Mouse (Mus musculus) layer of hippocampus, postnatal 25 days (tissue): ENCODE measurements around the gene Ctla4. TPM values are rescaled to one million over a fixed set of nuclear protein-coding genes. Genes with fewer than 3 reads are reported as not detected.

Experiments
- DNase-seq, 2 experiments: peaks; one replicate each; pipeline ENCODE4 v3.0.0; 2022; ENCODE audit warnings: mixed read lengths in 2 of 2, low spot score in 1 of 2; ENCODE audit errors: extremely low spot score in 1 of 2
- total RNA-seq, 2 experiments: library from RNA; stranded (reverse); gene quantifications; 2 replicates each; pipeline ENCODE4 v1.2.3; 2021

Ctla4 gene
- total RNA-seq, 2 experiments from 2014 or later, result not detected

DNA sequence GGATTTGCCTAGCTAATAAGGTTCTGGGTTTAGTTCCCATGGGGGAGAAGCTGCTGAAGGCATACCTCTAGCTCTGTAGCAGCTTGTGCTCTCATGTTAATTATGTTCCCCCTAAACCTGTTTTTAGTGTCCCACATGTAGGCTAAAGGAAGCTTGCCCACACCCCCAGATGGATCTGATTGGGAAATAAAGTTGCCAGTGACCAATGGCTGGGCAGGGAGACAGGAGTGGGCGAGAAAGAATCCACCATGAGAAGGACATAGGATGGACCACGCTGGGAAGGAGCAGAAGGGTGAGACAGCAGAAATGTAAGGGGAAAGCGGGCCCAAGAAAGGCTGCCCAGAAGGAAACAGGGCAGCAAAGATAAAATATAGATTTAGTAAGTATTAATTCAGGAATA, 23.1 kb upstream of the Ctla4 start:
- no peak for DNase-seq

- DNase-seq, result no peak
These were observed 21.6 kb upstream of the Ctla4 start for GRCm38 (mm10) chr1:60865167-60865566.

- no peak for DNase-seq
These were observed 20.8 kb upstream of the Ctla4 start for GRCm38 (mm10) chr1:60866043-60866442.

DNA sequence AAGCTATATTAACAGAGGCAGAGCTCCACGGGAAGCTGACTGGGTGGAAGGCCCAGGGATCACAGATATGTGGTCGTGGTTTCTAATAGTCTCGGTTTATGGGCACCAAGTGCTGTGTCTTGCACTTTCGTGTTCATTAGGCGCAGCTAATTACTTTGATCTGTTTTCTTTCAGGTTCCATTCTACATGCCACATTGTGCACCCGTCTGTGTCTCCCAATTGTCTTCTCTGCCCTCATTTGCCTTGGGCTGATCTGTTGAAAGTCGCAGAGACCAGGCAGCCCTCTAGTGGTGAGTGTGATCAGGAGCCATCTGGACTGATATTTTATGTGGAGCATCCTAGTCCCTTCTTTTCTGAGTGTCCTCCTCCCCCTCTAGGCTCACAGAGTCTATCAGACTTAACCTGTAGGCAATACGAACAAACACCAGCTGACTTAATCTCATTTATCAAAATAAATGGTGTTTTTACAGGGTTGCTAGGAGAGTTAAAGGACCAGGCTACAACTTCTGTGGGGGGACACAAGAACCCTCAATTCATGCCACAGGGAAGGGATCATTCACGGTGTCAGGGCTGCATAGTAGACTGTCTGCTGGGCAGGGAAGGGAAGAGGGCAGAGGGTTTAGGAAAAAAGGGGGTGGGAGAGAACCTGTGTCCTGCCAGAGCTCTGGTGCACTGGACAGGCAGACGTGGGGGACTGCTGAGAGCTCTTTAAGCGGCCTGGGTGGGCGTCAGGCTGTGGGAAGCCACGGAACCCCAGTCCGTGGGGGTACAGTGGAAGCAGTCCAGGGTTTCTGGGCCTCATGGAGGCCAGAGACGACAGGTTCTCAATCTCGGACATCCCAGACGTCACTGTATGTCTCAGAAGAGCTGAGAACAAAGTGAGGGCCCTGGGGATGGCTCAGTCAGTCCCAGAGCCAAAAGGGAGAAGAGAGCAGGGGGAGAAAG, 18.2 kb upstream of the Ctla4 start:
- DNase-seq, result peak in 1 of 2 experiments; percentile 45

DNA sequence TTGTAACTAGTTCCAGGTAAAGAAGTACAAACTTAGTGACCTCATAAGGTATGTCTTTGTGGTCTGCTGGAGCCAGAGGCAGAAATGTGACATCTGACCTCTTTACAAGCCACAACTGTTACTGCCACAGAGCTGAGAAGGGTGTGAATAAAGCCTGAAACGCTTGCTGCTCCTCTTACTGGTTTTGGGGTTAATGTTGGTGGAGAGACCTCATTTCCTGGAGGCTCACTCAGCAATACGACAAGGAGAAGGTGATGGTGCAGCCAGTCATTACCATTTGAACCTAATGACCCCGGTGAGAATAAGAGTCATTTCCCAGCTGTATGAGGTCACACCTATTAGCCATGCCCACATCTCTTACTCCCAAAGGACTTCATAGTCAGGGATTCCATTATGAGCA, 11.5 kb upstream of the Ctla4 start:
- DNase-seq, result no peak

DNA sequence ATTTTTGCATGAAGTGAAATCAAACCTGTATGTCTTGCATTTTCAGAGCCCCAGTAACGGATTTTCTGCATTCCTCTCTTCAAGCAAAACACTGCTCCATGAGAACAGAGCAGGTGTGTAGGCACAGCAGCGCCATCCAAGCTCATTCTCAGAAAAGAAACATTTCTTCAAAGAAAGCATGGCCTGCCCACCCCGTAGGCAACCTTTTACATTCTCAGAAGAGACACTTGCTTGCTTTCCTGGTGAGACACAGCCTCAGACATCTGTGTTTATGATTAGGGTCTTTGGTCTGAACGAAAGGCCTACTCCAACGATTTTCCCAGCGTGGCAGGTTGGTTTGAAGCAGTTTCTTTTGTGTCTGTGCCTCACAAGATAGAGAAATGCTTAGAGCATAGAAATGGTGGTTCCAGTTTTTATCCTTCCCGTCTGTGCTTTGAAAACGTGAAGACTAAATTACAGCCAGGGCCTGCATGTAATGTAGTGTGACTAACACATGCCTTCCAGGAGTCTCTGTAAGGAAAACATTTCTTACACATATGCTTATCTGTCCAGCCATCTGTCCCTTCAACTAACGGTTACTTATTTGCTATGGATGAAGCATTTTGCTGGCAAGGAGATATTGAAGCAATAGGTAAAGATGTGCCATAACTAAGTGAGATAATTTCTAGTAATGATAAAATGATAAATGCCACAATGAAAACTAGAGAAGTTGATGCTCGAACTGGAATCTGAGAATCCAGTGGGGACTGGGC, 6.5 kb upstream of the Ctla4 start:
- DNase-seq, result no peak

DNA sequence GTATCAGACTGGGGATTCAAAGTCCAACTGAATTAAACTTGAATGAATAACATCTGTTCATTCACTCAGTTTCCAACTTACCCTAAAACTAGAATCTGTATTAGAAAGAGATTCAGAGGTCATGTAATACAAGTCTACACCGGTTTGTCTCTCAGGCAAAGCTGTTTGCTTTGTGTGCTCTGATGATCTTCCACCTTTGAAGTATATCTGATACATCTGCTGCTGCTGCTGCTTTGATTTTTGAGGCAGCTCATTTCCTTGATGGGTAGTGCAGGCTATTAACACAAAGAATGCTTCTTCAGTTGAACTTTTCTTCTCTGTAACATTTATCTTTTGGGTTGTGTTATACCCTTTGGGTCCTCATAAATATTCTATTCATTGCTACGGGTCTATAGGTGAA, 4.0 kb upstream of the Ctla4 start:
- DNase-seq, result no peak

- no peak for DNase-seq
These were observed 3.5 kb upstream of the Ctla4 start for GRCm38 (mm10) chr1:60883279-60883678.

- DNase-seq, result no peak
These were observed 2.2 kb upstream of the Ctla4 start for GRCm38 (mm10) chr1:60884611-60885010.

DNA sequence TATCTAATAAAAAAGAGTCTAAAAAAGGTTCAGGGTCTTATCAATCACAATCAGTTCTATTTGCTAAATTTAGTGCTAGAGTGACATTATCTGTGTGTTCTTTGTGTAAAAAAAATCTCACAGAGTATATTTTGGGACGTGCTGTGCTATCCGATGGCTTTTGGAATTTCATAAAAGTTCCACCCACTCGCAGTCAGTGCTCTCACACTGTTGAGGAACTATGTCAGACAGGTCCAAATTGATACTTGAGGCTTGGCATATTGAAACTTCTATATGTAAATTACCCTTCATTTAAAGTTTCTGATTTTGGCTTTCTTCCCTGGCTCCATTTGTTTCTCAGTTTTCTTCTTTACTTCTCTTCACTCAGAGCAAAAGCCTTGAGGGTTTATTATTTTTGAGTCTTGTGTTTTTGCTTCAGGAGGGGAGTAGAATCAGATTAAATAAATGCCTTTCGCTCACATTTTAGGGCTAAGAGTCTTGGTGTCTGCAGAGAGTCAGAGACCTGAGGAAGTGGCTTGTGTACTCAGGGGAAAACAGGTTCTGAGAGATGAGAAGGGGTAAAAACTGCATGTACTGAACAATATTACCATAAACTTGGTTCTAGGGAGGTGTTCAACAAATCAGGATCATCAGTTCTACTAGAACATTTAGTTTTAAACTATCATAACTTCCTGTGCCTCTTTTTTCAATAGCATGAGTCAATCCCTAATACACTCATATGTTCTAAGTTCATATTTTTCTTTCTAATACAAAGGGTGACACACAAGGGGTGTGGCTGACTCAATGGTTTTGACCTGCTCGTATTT, 11.5 kb downstream of the Ctla4 start:
- no peak for DNase-seq

- no peak for DNase-seq
These were observed 12.1 kb downstream of the Ctla4 start for GRCm38 (mm10) chr1:60898933-60899210.

DNA sequence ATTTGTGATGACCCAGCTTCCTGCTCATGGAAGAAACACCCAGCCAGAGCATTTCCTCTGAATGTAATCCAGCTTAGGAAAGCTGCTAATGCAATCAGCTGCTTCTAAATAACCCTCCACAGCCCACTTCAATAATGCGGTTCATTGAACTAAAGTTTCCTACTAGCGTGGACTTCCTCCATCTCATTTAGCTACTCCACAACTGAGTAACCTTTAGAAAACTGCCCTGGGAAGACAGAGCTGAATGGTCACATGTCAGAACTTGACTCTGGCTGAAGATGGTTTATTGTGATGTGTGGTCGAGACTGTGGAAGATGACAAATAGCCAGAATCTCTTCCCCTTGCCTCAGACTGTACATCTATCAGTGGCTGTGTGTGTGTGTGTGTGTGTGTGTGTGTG, 12.4 kb downstream of the Ctla4 start:
- no peak for DNase-seq

DNA sequence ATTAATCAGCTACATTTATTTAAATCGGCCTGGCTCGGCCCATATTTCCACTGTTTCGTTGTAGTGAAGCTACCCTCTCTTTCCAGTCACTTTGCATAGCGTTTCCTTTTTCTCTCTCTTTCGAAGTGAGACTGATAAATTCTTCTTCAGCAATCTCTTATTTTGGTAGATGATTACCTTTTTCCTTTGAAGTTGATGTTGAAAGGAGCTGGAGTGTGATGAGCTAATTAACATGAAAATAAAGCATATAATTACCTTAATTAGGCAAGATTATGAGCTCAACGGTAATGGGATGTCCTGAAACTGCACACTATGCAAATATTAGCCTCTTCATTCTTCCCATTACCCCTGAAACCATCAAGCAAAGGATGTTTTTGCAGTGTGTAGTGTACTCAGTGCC, 15.7 kb downstream of the Ctla4 start:
- no peak for DNase-seq

DNA sequence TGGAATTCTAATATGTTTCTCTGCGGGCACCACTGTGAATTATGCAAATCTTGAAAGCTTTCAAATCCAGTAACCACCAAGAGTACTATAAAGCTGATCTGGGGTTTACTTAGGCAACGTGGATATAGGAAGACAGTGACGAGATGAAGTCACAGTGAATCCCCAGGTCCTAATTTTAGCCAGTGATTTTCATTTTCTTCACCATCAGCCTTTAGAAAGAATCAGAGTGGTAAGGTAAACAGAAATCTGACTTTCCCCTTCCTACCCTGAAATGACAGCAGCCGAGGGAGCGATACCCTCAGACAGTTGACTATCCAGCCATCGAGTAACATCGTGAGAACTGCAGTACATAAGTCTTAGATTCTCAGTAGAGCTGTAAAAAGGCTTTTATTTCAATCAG, 16.3 kb downstream of the Ctla4 start:
- DNase-seq, result no peak

GRCm38 (mm10) chr1:60904456-60904978, 17.7 kb downstream of the Ctla4 start:
- no peak for DNase-seq

DNA sequence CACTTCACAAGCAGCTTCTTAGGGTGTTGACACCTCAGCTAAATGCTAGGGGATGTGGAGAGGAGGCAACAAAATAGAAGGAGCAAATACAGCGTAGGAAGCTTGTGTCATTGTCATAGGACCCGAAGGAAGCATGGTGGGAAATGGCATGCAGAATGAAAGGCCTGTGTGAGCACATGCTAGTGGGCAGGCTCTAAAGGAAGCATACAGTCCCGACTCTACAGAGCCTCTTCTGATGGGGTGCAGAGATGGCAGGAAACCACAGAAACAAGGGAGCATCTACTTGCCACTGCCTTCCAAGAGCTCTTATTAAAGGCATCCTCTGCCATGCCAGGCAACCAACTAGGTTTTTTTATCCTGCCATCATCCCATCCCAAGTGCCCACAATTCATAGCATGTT, 20.7 kb downstream of the Ctla4 start:
- DNase-seq, result no peak

- DNase-seq, result no peak
These were observed 22.0 kb downstream of the Ctla4 start for GRCm38 (mm10) chr1:60908751-60909161.

- DNase-seq, result no peak
These were observed 22.9 kb downstream of the Ctla4 start for GRCm38 (mm10) chr1:60909746-60910145.

GRCm38 (mm10) chr1:60910796-60911195, 24.0 kb downstream of the Ctla4 start:
- DNase-seq, result no peak

DNA sequence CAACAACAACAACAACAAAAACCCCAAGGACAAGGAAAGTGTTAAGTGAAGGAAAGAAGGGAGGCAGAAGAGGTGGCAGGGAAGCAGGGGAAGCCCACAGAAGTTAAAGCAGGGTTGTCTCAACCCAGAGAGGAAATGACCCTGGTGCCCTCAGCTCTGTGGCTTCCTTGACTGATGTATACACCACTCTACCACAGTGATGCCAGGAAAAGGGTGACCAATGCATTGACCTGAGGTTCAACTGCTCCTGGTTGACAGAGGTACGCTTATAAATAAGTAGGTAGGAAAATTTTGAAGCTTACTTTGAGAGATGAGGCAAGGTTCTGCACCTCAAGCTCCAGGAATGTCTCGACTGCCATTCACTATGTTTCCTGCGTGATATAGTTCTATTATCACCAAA, 24.8 kb downstream of the Ctla4 start:
- no peak for DNase-seq

DNA sequence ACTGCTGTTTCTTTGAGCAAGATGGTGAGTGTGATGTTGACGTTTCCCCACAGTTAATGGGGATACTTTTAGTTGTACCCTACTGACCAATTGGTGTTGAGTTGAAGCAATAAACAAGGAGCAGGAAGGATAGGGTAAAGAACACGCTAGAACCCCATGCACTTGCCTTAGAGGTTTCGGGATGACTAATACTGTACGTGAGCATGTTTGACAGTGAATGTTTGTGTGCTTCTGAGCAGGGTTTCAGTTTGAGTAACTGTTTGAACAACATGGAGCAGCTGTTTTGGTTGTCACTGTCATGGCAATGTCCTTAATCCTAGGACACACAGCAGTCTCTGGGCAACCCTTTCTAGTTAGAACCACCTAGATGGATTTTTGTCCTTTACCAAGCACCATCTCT, 26.5 kb downstream of the Ctla4 start:
- no peak for DNase-seq
